Mouse (Mus musculus) thymus, adult 2 months (tissue): Measurements from ENCODE around the gene Filip1.

Experiments
- CTCF ChIP-seq: fragments of 200-500 bp; IDR thresholded peaks from 2 replicates; pipeline ENCODE4 v1.5.1; 2012; ENCODE audit warnings: mild to moderate bottlenecking, control low read depth, low read length, moderate library complexity, borderline replicate concordance; ENCODE audit not compliant: control insufficient read depth, poor library complexity, insufficient read depth; ENCODE audit errors: extremely low read depth
- POLR2A ChIP-seq: fragments of 200-500 bp; IDR thresholded peaks from 2 replicates; pipeline ENCODE4 v1.6.1; 2012; ENCODE audit warnings: mild to moderate bottlenecking, low read length, control low read depth, moderate library complexity; ENCODE audit not compliant: control insufficient read depth, poor library complexity, insufficient read depth; ENCODE audit errors: extremely low read depth

DNA sequence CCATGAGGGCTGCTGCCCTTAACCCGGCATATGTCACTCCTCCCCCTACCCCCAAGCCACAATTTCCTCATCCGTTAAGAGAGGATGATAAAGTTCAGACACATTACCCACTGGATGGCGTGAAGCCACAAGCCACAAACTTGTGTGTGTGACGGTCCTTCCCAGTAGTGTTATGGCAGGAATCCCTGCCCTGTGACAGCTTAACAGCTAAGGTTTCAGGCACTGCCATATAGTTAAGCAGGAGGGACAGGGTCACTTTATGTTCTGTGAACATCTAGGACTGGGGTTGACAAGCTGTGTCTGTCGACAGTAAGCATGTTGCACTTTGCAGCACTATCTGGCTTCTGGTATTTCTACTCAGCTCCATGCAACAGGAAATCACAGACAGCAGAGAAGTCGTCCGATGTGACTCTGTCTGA, 93.3 kb downstream of the Filip1 start:
- TF ChIP-seq CTCF (no peak), POLR2A (no peak)
